Mouse (Mus musculus): ENCODE data around the gene Bglap3.

DNA sequence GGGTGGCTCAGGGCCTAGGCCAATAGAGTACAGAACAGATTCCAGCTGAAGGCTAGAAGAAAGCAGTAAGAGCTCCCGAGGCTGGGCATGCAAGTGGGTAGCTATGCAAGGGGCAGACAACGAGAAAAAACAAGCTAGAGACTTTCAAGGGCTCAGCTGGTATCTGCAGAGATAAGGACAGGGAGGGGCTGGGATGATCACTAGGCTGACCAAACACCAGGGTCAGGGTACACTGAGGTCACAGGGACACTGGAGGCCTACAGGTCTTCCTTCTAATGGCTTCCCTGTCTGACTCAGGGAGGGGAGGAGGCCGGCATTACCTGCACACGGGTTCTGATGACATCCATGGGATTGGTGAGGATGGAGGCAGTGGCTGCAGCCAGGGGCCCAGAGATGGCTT, 43.1 kb upstream of the Bglap3 start:
- no peak for TF ChIP-seq EP300 (IDR thresholded peaks at IDR 0.05; ENCODE audit: insufficient read depth, low read depth, low read length)
- no peak for TF ChIP-seq POLR2A (IDR thresholded peaks at IDR 0.05; ENCODE audit: insufficient read depth, low read depth, low read length)

All from heart, adult 2 months (tissue).